ENCODE assay signal across 9 mouse cellular contexts in genomic region chr2:44103742-44104141, GRCm38 (mm10).
DNase-seq lines count a peak whose midpoint lies in the region; ATAC-seq and TF ChIP-seq lines count a peak whose summit lies in the region.
"Had no signal": no experiment of that assay in that cellular context is flagged by ENCODE, and none has a peak within 500 bp of the region (broad histone marks: within the 10 kb centered on the region; RNA-seq: fewer than 3 reads in every experiment).

No protein-coding gene starts in this region.

- H3K27ac ChIP-seq in intestine, postnatal 0 days (ENCODE audit: low read depth, low read length) = no peak overlapping the region
- peak overlapping the region; percentile 81; the same call in 1 of the 2 replicates for H3K27ac ChIP-seq in stomach, postnatal 0 days (replicated peaks)

- no peaks in the 10 kb centered on the region for H3K27me3 ChIP-seq in intestine, postnatal 0 days (replicated peaks; ENCODE audit: control insufficient read depth, insufficient read depth, low read length)
- no peaks in the 10 kb centered on the region for H3K27me3 ChIP-seq in stomach, postnatal 0 days (ENCODE audit: control insufficient read depth, insufficient read depth, low read length)
- H3K27me3 ChIP-seq: hindbrain, embryonic 15.5 days had no signal

- DNase-seq in embryo, embryonic 11 days = peak; percentile 31
- DNase-seq in embryo, embryonic 10.5 days (ENCODE audit: low spot score) = no peak
- peak; percentile 33 for DNase-seq in ovary, postnatal 36 days (ENCODE audit: low spot score)
- DNase-seq in ovary, postnatal 14 days (ENCODE audit: low spot score) = no peak
- DNase-seq in stomach, postnatal 0 days (ENCODE audit: low spot score) = no peak
- no peak for DNase-seq in left cerebral cortex, postnatal 25 days (ENCODE audit: low spot score in 2 of 2)

- WGBS in intestine, postnatal 0 days = 76% methylated on average over 5 of the region's 5 CpGs
- WGBS in stomach, postnatal 0 days = 56% methylated on average over 5 of the region's 5 CpGs

- H3K4me3 ChIP-seq in intestine, postnatal 0 days (ENCODE audit: low read depth, low read length) = no peak overlapping the region
- H3K4me3 ChIP-seq in stomach, postnatal 0 days (ENCODE audit: low read depth, low read length) = no peak overlapping the region
- H3K4me3 ChIP-seq: hindbrain, embryonic 15.5 days had no signal

- peak; percentile 52 for TF ChIP-seq CTCF in intestine, postnatal 0 days (IDR thresholded peaks at IDR 0.05; ENCODE audit: low read depth)
- TF ChIP-seq CTCF in stomach, postnatal 0 days (IDR thresholded peaks at IDR 0.05; ENCODE audit: low read depth) = peak; percentile 61

- H3K4me1 ChIP-seq in intestine, postnatal 0 days (replicated peaks; ENCODE audit: control insufficient read depth, insufficient read depth, low read length) = no peaks in the 10 kb centered on the region
- H3K4me1 ChIP-seq in stomach, postnatal 0 days (replicated peaks; ENCODE audit: control insufficient read depth, insufficient read depth) = no peaks in the 10 kb centered on the region

- no peak for TF ChIP-seq EP300 in stomach, postnatal 0 days (optimal IDR thresholded peaks at IDR 0.05)

- no peak overlapping the region for H3K9ac ChIP-seq in intestine, postnatal 0 days (ENCODE audit: low read depth, low read length)
- H3K9ac ChIP-seq in stomach, postnatal 0 days (ENCODE audit: low read length) = no peak overlapping the region
- H3K9ac ChIP-seq: hindbrain, embryonic 15.5 days had no signal

- no peaks in the 10 kb centered on the region for H3K9me3 ChIP-seq in intestine, postnatal 0 days (ENCODE audit: control insufficient read depth)
- no peaks in the 10 kb centered on the region for H3K9me3 ChIP-seq in stomach, postnatal 0 days (ENCODE audit: control insufficient read depth, low read length)
- H3K9me3 ChIP-seq: hindbrain, embryonic 15.5 days had no signal

- no peak overlapping the region for H3K4me2 ChIP-seq in intestine, postnatal 0 days (replicated peaks; ENCODE audit: low read depth)
- H3K4me2 ChIP-seq in stomach, postnatal 0 days (replicated peaks; ENCODE audit: low read depth) = no peak overlapping the region

- intact Hi-C loops in left cerebral cortex, postnatal 25 days (cut with DNase I) = loop anchor here (10.0 kb wide), 1 partner anchor 451 kb away; no protein-coding TSS in a partner anchor

- ATAC-seq in intestine, postnatal 0 days = no peak
- no peak for ATAC-seq in stomach, postnatal 0 days (ENCODE audit: low FRiP score, low TSS enrichment)
- no peak for ATAC-seq in frontal cortex, adult (ENCODE audit: low TSS enrichment)

- no peaks in the 10 kb centered on the region for H3K36me3 ChIP-seq in intestine, postnatal 0 days (ENCODE audit: control insufficient read depth, insufficient read depth)
- H3K36me3 ChIP-seq in stomach, postnatal 0 days (ENCODE audit: control insufficient read depth, insufficient read depth, low read length) = no peaks in the 10 kb centered on the region
- H3K36me3 ChIP-seq: hindbrain, embryonic 15.5 days had no signal

Comparison
In these comparisons a context has a peak if more than half of its experiments do, and no peak if none do; other contexts are left out.
1. DNase-seq: peak in embryo, embryonic 11 days (single experiment) and ovary, postnatal 36 days (single experiment); none in embryo, embryonic 10.5 days (single experiment), ovary, postnatal 14 days (single experiment), stomach, postnatal 0 days (single experiment) and left cerebral cortex, postnatal 25 days (0 of 2).